Mouse (Mus musculus): ENCODE data around the gene Lcp2. TPM values are rescaled to one million over a fixed set of nuclear protein-coding genes. Genes with fewer than 3 reads are reported as not detected.

Lcp2 gene
- polyA plus RNA-seq (2014; fragmentation: Nextera tagmentation; extraction: Ambion mirVana): 1.5 and 2.2 TPM in 2 replicates

GRCm38 (mm10) chr11:34046767-34047541 lies at the start of gene Lcp2:
TSS of gene Lcp2 (plus strand) at chr11:34046920.
- H3K4me1 ChIP-seq (ENCODE audit: control insufficient read depth in 2 of 2, insufficient read depth in 2 of 2, low read length in 2 of 2): no peaks in the 10 kb centered on the region
- H3K4me2 ChIP-seq (ENCODE audit: low read length): no peak within 1 kb of the TSS
- H3K27me3 ChIP-seq (ENCODE audit: control insufficient read depth, insufficient read depth, low read length): no peaks in the 10 kb centered on the region
- no peaks in the 10 kb centered on the region for H3K9me3 ChIP-seq (ENCODE audit: control insufficient read depth, low read length)
- no peak within 1 kb of the TSS for H3K9ac ChIP-seq (ENCODE audit: low read length)
- 72% methylated on average over 6 of the region's 6 CpGs for WGBS
- no peak for ATAC-seq (ENCODE audit: insufficient number of reproducible peaks, insufficient read depth, low FRiP score, low read depth)
- H3K36me3 ChIP-seq (ENCODE audit: control insufficient read depth, insufficient read depth, low read length): no peaks in the 10 kb centered on the region
- H3K27ac ChIP-seq (replicated peaks in 1 of 2; ENCODE audit: control insufficient read depth in 1 of 2, insufficient read depth in 1 of 2, low read depth in 2 of 2, low read length in 2 of 2): no peak within 1 kb of the TSS
- no peak within 1 kb of the TSS for H3K4me3 ChIP-seq (ENCODE audit: control insufficient read depth in 1 of 2, insufficient read depth in 1 of 2, low read depth in 1 of 2, low read length in 2 of 2)

GRCm38 (mm10) chr11:33998244-33998643 lies 48.5 kb upstream of the Lcp2 start:
- peaks cover 6% of the 10 kb centered on the region; the same call in 1 of the 2 replicates for H3K27me3 ChIP-seq (ENCODE audit: control insufficient read depth, insufficient read depth, low read length)
- H3K27ac ChIP-seq (replicated peaks in 1 of 2; ENCODE audit: control insufficient read depth in 1 of 2, insufficient read depth in 1 of 2, low read depth in 2 of 2, low read length in 2 of 2): no peak overlapping the region
- H3K4me1 ChIP-seq (ENCODE audit: control insufficient read depth in 2 of 2, insufficient read depth in 2 of 2, low read length in 2 of 2): no peaks in the 10 kb centered on the region
- WGBS: 48% methylated on average over 10 of the region's 10 CpGs
- no peak overlapping the region for H3K4me2 ChIP-seq (ENCODE audit: low read length)
- H3K36me3 ChIP-seq (ENCODE audit: control insufficient read depth, insufficient read depth, low read length): no peaks in the 10 kb centered on the region
- no peak for ATAC-seq (ENCODE audit: insufficient number of reproducible peaks, insufficient read depth, low FRiP score, low read depth)
- H3K9me3 ChIP-seq (ENCODE audit: control insufficient read depth, low read length): no peaks in the 10 kb centered on the region
- no peak overlapping the region for H3K9ac ChIP-seq (ENCODE audit: low read length)
- no peak overlapping the region for H3K4me3 ChIP-seq (ENCODE audit: control insufficient read depth in 1 of 2, insufficient read depth in 1 of 2, low read depth in 1 of 2, low read length in 2 of 2)

- Histone ChIP-seq H3K4me3 (ENCODE audit: control insufficient read depth in 1 of 2, insufficient read depth in 1 of 2, low read depth in 1 of 2, low read length in 2 of 2) (no peak overlapping the region), H3K27ac (replicated peaks in 1 of 2; ENCODE audit: control insufficient read depth in 1 of 2, insufficient read depth in 1 of 2, low read depth in 2 of 2, low read length in 2 of 2) (no peak overlapping the region), H3K4me2 (ENCODE audit: low read length) (no peak overlapping the region), H3K9me3 (ENCODE audit: control insufficient read depth, low read length) (no peaks in the 10 kb centered on the region), H3K9ac (ENCODE audit: low read length) (no peak overlapping the region), H3K36me3 (ENCODE audit: control insufficient read depth, insufficient read depth, low read length) (no peaks in the 10 kb centered on the region), H3K27me3 (ENCODE audit: control insufficient read depth, insufficient read depth, low read length) (no peaks in the 10 kb centered on the region), H3K4me1 (ENCODE audit: control insufficient read depth in 2 of 2, insufficient read depth in 2 of 2, low read length in 2 of 2) (no peaks in the 10 kb centered on the region)
- ATAC-seq (ENCODE audit: insufficient number of reproducible peaks, insufficient read depth, low FRiP score, low read depth): no peak
- WGBS: 71% methylated on average over 3 of the region's 3 CpGs
Observed at GRCm38 (mm10) chr11:34000416-34000815, 46.3 kb upstream of the Lcp2 start.

GRCm38 (mm10) chr11:34001938-34002592 lies 44.7 kb upstream of the Lcp2 start:
- Histone ChIP-seq H3K4me3 (ENCODE audit: control insufficient read depth in 1 of 2, insufficient read depth in 1 of 2, low read depth in 1 of 2, low read length in 2 of 2) (no peak overlapping the region), H3K4me2 (ENCODE audit: low read length) (no peak overlapping the region), H3K36me3 (ENCODE audit: control insufficient read depth, insufficient read depth, low read length) (no peaks in the 10 kb centered on the region), H3K4me1 (ENCODE audit: control insufficient read depth in 2 of 2, insufficient read depth in 2 of 2, low read length in 2 of 2) (no peaks in the 10 kb centered on the region), H3K9me3 (ENCODE audit: control insufficient read depth, low read length) (no peaks in the 10 kb centered on the region), H3K9ac (ENCODE audit: low read length) (no peak overlapping the region), H3K27me3 (ENCODE audit: control insufficient read depth, insufficient read depth, low read length) (no peaks in the 10 kb centered on the region), H3K27ac (replicated peaks in 1 of 2; ENCODE audit: control insufficient read depth in 1 of 2, insufficient read depth in 1 of 2, low read depth in 2 of 2, low read length in 2 of 2) (no peak overlapping the region)
- ATAC-seq (ENCODE audit: insufficient number of reproducible peaks, insufficient read depth, low FRiP score, low read depth): no peak
- WGBS: 6% methylated on average over 5 of the region's 5 CpGs

GRCm38 (mm10) chr11:34002593-34002965 lies 44.1 kb upstream of the Lcp2 start:
- 71% methylated on average over 5 of the region's 5 CpGs for WGBS
- Histone ChIP-seq H3K4me3 (ENCODE audit: control insufficient read depth in 1 of 2, insufficient read depth in 1 of 2, low read depth in 1 of 2, low read length in 2 of 2) (no peak overlapping the region), H3K27me3 (ENCODE audit: control insufficient read depth, insufficient read depth, low read length) (no peaks in the 10 kb centered on the region), H3K27ac (replicated peaks in 1 of 2; ENCODE audit: control insufficient read depth in 1 of 2, insufficient read depth in 1 of 2, low read depth in 2 of 2, low read length in 2 of 2) (no peak overlapping the region), H3K9ac (ENCODE audit: low read length) (no peak overlapping the region), H3K4me2 (ENCODE audit: low read length) (no peak overlapping the region), H3K4me1 (ENCODE audit: control insufficient read depth in 2 of 2, insufficient read depth in 2 of 2, low read length in 2 of 2) (no peaks in the 10 kb centered on the region), H3K9me3 (ENCODE audit: control insufficient read depth, low read length) (no peaks in the 10 kb centered on the region), H3K36me3 (ENCODE audit: control insufficient read depth, insufficient read depth, low read length) (no peaks in the 10 kb centered on the region)
- no peak for ATAC-seq (ENCODE audit: insufficient number of reproducible peaks, insufficient read depth, low FRiP score, low read depth)

- ATAC-seq (ENCODE audit: insufficient number of reproducible peaks, insufficient read depth, low FRiP score, low read depth): no peak
- Histone ChIP-seq H3K36me3 (ENCODE audit: control insufficient read depth, insufficient read depth, low read length) (no peaks in the 10 kb centered on the region), H3K4me3 (ENCODE audit: control insufficient read depth in 1 of 2, insufficient read depth in 1 of 2, low read depth in 1 of 2, low read length in 2 of 2) (no peak overlapping the region), H3K4me1 (ENCODE audit: control insufficient read depth in 2 of 2, insufficient read depth in 2 of 2, low read length in 2 of 2) (0 out of 4 replicates have a peak, but pooled peaks cover 0 to 3% of the 10 kb centered on the region in 2 experiments), H3K4me2 (ENCODE audit: low read length) (no peak overlapping the region), H3K27ac (replicated peaks in 1 of 2; ENCODE audit: control insufficient read depth in 1 of 2, insufficient read depth in 1 of 2, low read depth in 2 of 2, low read length in 2 of 2) (no peak overlapping the region), H3K9me3 (ENCODE audit: control insufficient read depth, low read length) (no peaks in the 10 kb centered on the region), H3K9ac (ENCODE audit: low read length) (no peak overlapping the region), H3K27me3 (ENCODE audit: control insufficient read depth, insufficient read depth, low read length) (no peaks in the 10 kb centered on the region)
- WGBS: 61% methylated on average over 2 of the region's 2 CpGs
Observed at GRCm38 (mm10) chr11:34007616-34008015, 39.1 kb upstream of the Lcp2 start.

GRCm38 (mm10) chr11:34008214-34008613 lies 38.5 kb upstream of the Lcp2 start:
- no peak for ATAC-seq (ENCODE audit: insufficient number of reproducible peaks, insufficient read depth, low FRiP score, low read depth)
- no peak overlapping the region for H3K4me2 ChIP-seq (ENCODE audit: low read length)
- H3K4me3 ChIP-seq (ENCODE audit: control insufficient read depth in 1 of 2, insufficient read depth in 1 of 2, low read depth in 1 of 2, low read length in 2 of 2): no peak overlapping the region
- no peak overlapping the region for H3K9ac ChIP-seq (ENCODE audit: low read length)
- H3K27me3 ChIP-seq (ENCODE audit: control insufficient read depth, insufficient read depth, low read length): no peaks in the 10 kb centered on the region
- H3K36me3 ChIP-seq (ENCODE audit: control insufficient read depth, insufficient read depth, low read length): no peaks in the 10 kb centered on the region
- H3K9me3 ChIP-seq (ENCODE audit: control insufficient read depth, low read length): no peaks in the 10 kb centered on the region
- 0 out of 4 replicates have a peak, but pooled peaks cover 0 to 3% of the 10 kb centered on the region in 2 experiments for H3K4me1 ChIP-seq (ENCODE audit: control insufficient read depth in 2 of 2, insufficient read depth in 2 of 2, low read length in 2 of 2)
- H3K27ac ChIP-seq (replicated peaks in 1 of 2; ENCODE audit: control insufficient read depth in 1 of 2, insufficient read depth in 1 of 2, low read depth in 2 of 2, low read length in 2 of 2): no peak overlapping the region
- WGBS: 66% methylated on average over 11 of the region's 11 CpGs

Data from heart, embryonic 14.5 days (tissue).